Mouse (Mus musculus) embryonic facial prominence, embryonic 12.5 days (tissue): Measurements from ENCODE around the gene Thumpd1. TPM values are rescaled to one million over a fixed set of nuclear protein-coding genes. Genes with fewer than 3 reads are reported as not detected.
"Not testable (repeated sequence)": the region's sequence is repeated elsewhere in the genome, so short reads cannot be mapped to it uniquely, and the experiment has no call there.

Experiments used
- ATAC-seq: fragments of 200-750 bp; cut with Nextera tagmentation; 2 replicates; pipeline ENCODE4 v1.8.0; 2017; ENCODE audit not compliant: insufficient number of reproducible peaks, insufficient read depth, low FRiP score, low TSS enrichment
- H3K27ac ChIP-seq: fragments of 300-500 bp; sonication (generic); 2 replicates; pipeline ENCODE4 v1.5.1; 2016; ENCODE audit warnings: mild to moderate bottlenecking
- H3K27me3 ChIP-seq: fragments of 300-500 bp; sonication (generic); 2 replicates; pipeline ENCODE4 v1.6.1; 2016; ENCODE audit warnings: mild to moderate bottlenecking, moderate library complexity
- H3K36me3 ChIP-seq: fragments of 300-500 bp; sonication (generic); 2 replicates; pipeline ENCODE4 v1.6.1; 2016; ENCODE audit warnings: mild to moderate bottlenecking
- H3K4me1 ChIP-seq: fragments of 300-500 bp; sonication (generic); 2 replicates; pipeline ENCODE4 v1.6.1; 2016
- H3K4me2 ChIP-seq: fragments of 300-500 bp; sonication (generic); replicated peaks from 2 replicates; pipeline ENCODE4 v1.6.1; 2016; ENCODE audit warnings: mild to moderate bottlenecking, moderate library complexity
- H3K4me3 ChIP-seq: fragments of 300-500 bp; sonication (generic); 2 replicates; pipeline ENCODE4 v1.5.1; 2016; ENCODE audit warnings: mild to moderate bottlenecking
- H3K9ac ChIP-seq: fragments of 300-500 bp; sonication (generic); 2 replicates; pipeline ENCODE4 v1.6.1; 2016; ENCODE audit warnings: mild to moderate bottlenecking, moderate library complexity
- H3K9me3 ChIP-seq: fragments of 300-500 bp; sonication (generic); 2 replicates; pipeline ENCODE4 v1.6.1; 2016; ENCODE audit warnings: mild to moderate bottlenecking, moderate library complexity
- WGBS: fragments of 180-500 bp; shearing (Covaris S2); methylation state at CpG from one replicate; pipeline ENCODE4 v1.1.7; 2016; 5-methylcytosine and 5-hydroxymethylcytosine counted together
- polyA plus RNA-seq: library from polyadenylated mRNA; unstranded; fragments of >200 nt; fragmentation: Nextera tagmentation; extraction: Ambion mirVana; gene quantifications from 2 replicates; pipeline ENCODE4 v1.2.1, GENCODE M21; 2016

Gene Thumpd1
- polyA plus RNA-seq, 1 experiment from 2014 or later: 93.7 TPM

DNA sequence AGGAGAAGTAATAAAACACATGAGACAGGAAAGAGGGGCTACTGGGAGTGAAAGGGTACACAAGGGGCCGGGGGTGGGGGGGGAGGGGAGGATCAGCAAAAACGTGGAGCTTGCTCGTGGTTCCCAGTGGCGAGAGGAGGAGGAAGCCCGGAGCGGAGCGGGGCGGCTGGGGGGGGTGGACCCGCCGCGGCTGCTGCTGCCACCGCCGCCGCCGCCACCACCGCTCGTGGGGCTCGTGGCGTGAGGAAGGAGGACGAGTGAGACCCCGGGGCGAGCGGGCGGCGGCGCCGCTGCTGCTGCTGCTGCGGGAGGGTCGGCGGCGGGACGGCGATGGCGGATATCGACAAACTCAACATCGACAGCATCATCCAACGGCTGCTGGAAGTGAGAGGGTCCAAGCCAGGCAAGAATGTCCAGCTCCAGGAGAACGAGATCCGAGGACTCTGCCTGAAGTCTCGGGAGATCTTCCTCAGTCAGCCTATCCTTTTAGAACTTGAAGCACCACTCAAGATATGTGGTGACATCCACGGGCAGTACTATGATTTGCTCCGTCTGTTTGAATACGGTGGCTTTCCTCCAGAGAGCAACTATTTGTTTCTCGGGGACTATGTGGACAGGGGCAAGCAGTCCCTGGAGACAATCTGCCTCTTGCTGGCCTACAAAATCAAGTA, 19.3 kb upstream of the Thumpd1 start:
- Histone ChIP-seq H3K9ac (peak overlapping the region; percentile 38), H3K4me3 (peak overlapping the region; percentile 36), H3K4me2 (peak overlapping the region; percentile 46)
- not testable (repeated sequence) for H3K27me3 ChIP-seq, H3K4me1 ChIP-seq, H3K36me3 ChIP-seq, H3K27ac ChIP-seq, H3K9me3 ChIP-seq, ATAC-seq
- WGBS: 5% methylated on average over 15 of the region's 44 CpGs

DNA sequence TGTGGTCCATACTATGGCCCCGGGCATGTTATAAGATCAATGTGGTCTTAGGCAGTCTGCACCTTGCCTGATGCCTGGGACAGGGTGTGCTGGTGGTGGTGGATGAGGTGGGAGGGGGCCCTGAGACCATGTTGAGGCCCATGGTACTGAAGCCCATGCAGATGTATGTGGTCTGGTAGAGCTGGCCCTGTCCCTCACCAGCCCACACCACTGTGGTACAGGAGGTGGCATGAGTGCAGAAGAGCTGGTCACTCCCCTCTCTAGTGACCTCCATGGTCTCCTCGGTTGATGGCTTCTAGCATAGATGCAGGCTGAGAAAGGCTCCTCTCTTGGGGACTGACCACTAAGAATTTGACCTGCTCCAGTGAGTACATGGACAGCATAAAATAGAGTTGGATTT, 18.3 kb upstream of the Thumpd1 start:
- 0 out of 2 replicates have a peak, but pooled peaks cover 1% of the 10 kb centered on the region for H3K27me3 ChIP-seq
- H3K4me1 ChIP-seq: no peaks in the 10 kb centered on the region
- no peak overlapping the region for H3K4me2 ChIP-seq
- no peak overlapping the region for H3K27ac ChIP-seq
- H3K9ac ChIP-seq: no peak overlapping the region
- H3K4me3 ChIP-seq: no peak overlapping the region
- no peaks in the 10 kb centered on the region for H3K36me3 ChIP-seq
- no peaks in the 10 kb centered on the region for H3K9me3 ChIP-seq
- 83% methylated on average over 2 of the region's 2 CpGs for WGBS
- ATAC-seq: no peak

DNA sequence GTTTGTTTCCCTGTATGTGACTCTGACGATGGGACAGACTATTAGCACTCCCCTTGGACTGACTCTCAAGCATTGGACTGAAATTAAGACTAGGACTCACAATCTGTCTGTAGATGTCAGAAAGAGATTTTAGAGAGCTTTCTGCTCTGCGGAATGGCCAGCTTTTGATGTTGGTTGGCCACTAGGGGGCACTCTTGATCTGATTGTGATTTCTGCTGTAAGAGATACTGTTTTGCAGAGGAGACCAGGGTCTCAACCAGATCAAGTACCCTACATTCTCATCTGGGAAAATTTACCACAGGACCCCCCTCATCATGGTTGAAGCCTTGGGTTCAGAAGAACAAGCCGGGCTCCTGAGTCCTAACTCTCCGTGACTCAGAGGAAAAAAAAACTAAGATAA, 10.7 kb upstream of the Thumpd1 start:
- H3K9me3 ChIP-seq, H3K36me3 ChIP-seq, ATAC-seq, H3K27me3 ChIP-seq, H3K4me3 ChIP-seq, H3K4me2 ChIP-seq, H3K9ac ChIP-seq, H3K4me1 ChIP-seq, H3K27ac ChIP-seq: not testable (repeated sequence)
- 85% methylated on average over 4 of the region's 4 CpGs for WGBS

DNA sequence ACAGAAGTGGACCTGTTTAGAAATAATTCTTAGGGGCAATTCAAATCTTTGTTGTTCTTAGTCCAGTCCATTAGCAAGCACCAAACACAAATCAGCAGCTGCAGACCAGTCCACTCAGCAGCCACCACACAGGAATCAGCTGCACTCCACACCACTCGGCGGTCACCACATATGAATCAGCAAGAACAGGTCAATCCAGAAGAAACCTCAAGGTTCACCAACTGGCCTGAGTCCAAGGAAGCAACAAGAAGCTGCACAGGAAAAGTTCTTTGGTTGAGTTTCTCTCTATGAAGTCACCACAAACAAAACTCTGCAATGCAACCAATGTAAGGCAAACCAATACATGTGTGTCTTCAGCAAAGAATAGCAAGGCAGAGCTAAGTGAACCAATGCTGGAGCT, 7.0 kb upstream of the Thumpd1 start:
- Histone ChIP-seq H3K27ac (no peak overlapping the region), H3K4me2 (no peak overlapping the region), H3K4me3 (no peak overlapping the region), H3K9ac (no peak overlapping the region), H3K27me3 (no peaks in the 10 kb centered on the region), H3K9me3 (no peaks in the 10 kb centered on the region), H3K36me3 (no peaks in the 10 kb centered on the region), H3K4me1 (no peaks in the 10 kb centered on the region)
- ATAC-seq: no peak
- WGBS: 95% methylated on average over 2 of the region's 2 CpGs

DNA sequence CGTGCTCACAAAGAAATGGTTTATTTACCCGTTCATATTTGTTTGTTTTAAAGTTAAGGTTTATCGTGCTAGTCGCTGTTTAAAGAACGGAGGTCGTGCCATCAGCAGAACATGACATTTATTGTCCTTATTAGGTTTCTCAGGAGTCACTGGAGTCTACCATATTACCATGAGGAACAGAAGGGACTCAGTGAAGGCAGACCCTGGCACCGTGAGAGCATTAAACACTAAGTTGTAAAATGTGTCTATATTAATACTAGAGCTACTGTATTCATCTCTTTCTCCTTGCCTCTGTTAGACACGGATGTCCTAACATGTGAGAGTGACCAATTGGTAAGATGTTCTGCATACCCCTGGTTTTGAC, 331 bp upstream of the Thumpd1 start:
- H3K36me3 ChIP-seq: peaks cover 30% of the 10 kb centered on the region
- H3K27me3 ChIP-seq: no peaks in the 10 kb centered on the region
- ATAC-seq: peak; percentile 30; the same call in 1 of the 2 replicates
- H3K27ac ChIP-seq: peak overlapping the region; percentile 31; the same call in 1 of the 2 replicates
- WGBS: 13% methylated on average over 8 of the region's 8 CpGs
- H3K9me3 ChIP-seq: no peaks in the 10 kb centered on the region
- H3K4me3 ChIP-seq: peak overlapping the region; percentile 99
- H3K4me1 ChIP-seq: peaks cover 6% of the 10 kb centered on the region
- H3K9ac ChIP-seq: peak overlapping the region; percentile 79
- peak overlapping the region; percentile 82 for H3K4me2 ChIP-seq

DNA sequence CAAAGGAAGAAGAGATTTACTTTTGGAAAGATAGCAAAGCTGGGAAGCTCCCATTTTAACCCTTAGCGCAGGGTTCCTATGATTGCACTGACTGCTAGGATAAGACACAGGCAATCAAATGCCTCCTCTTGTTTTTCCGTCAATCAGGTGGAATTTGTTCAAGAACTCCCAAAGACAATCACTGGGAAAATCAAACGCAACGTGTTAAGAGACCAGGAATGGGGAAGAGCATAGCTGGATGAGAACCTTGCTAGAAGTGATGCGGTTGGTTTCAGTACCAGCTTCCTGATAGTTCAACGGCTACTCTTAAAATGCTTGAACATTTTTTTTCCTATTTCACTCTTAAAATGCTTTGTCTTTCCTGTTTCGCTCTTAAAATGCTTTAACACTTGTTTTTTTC, 6.5 kb downstream of the Thumpd1 start:
- Histone ChIP-seq H3K9me3 (no peaks in the 10 kb centered on the region), H3K4me2 (no peak overlapping the region), H3K27me3 (no peaks in the 10 kb centered on the region), H3K4me1 (no peaks in the 10 kb centered on the region), H3K9ac (no peak overlapping the region), H3K27ac (no peak overlapping the region), H3K4me3 (no peak overlapping the region), H3K36me3 (peaks cover 39% of the 10 kb centered on the region)
- ATAC-seq: no peak
- WGBS: 91% methylated on average over 7 of the region's 7 CpGs

DNA sequence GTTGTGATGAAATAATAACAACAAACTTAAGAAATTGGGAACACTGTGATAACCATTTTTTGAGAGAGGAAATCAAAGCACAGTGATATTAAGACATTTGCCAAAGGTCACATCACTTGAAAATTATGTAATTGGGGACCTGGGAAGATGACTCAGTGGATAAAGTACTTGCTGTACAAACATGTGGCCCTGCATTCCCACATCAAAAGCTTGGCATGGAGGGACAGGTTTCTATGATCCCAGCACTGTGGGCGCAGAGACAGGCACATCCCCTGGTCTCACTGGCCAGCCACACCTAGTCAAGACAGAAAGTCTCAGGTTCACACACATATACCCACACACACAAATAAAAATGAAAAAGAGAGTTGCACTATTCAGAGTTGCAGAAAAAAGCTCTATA, 25.7 kb downstream of the Thumpd1 start:
- no peaks in the 10 kb centered on the region for H3K9me3 ChIP-seq
- no peak for ATAC-seq
- H3K4me3 ChIP-seq: no peak overlapping the region
- no peaks in the 10 kb centered on the region for H3K27me3 ChIP-seq
- WGBS: 87% methylated on average over 1 of the region's 1 CpGs
- no peak overlapping the region for H3K27ac ChIP-seq
- H3K36me3 ChIP-seq: no peaks in the 10 kb centered on the region
- H3K4me2 ChIP-seq: no peak overlapping the region
- no peaks in the 10 kb centered on the region for H3K4me1 ChIP-seq
- H3K9ac ChIP-seq: no peak overlapping the region

DNA sequence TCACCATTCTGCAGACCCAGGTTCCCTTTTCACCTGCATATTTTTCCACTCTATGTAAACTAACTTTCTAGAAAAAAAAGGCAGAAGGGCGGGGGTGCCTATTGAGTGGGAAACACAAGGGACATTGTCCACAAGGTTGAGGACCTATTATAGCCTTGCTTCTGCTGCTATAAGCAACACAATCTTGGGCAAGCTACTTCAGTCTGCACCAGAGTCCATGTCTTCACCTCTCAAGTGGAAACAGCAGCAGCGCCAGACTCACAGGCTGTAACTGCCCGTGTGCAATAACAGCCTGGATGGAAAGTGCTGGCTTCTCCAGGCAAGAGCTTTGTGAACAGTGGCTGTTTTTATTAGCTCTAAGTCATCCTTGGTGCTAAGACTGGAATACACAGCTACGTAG, 28.3 kb downstream of the Thumpd1 start:
- Histone ChIP-seq H3K4me2 (no peak overlapping the region), H3K36me3 (no peaks in the 10 kb centered on the region), H3K9ac (no peak overlapping the region), H3K9me3 (no peaks in the 10 kb centered on the region), H3K27ac (no peak overlapping the region), H3K4me1 (no peaks in the 10 kb centered on the region), H3K27me3 (no peaks in the 10 kb centered on the region), H3K4me3 (no peak overlapping the region)
- 74% methylated on average over 4 of the region's 4 CpGs for WGBS
- no peak for ATAC-seq

DNA sequence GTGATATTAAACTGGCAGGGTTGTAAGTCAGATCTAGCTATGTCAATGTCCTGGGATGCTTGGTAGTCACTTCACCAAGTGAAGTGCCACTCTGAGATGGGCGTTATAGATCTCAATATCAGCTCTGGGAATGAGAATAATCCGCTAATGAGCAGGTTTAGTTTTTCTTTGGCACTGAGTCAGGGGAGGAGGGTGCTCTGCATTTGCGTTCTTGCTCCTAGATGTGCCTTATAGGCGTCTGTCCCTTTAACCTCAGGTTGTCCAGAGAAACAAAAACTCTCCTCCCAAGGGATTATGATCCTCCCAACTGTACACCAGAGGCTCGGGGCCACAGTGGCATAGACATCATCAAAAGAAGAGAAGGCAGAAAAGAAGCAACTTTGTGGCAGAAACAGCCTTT, 30.9 kb downstream of the Thumpd1 start, which contains the start of gene Acsm4:
TSS of gene Acsm4 (plus strand) at position 301 of the 400 bp plus-strand sequence.
- Histone ChIP-seq H3K9ac (no peak within 1 kb of the TSS), H3K4me2 (no peak within 1 kb of the TSS), H3K27me3 (no peaks in the 10 kb centered on the region), H3K27ac (no peak within 1 kb of the TSS), H3K4me1 (no peaks in the 10 kb centered on the region), H3K36me3 (no peaks in the 10 kb centered on the region), H3K9me3 (no peaks in the 10 kb centered on the region), H3K4me3 (no peak within 1 kb of the TSS)
- no peak for ATAC-seq
- WGBS: 74% methylated on average over 5 of the region's 5 CpGs

DNA sequence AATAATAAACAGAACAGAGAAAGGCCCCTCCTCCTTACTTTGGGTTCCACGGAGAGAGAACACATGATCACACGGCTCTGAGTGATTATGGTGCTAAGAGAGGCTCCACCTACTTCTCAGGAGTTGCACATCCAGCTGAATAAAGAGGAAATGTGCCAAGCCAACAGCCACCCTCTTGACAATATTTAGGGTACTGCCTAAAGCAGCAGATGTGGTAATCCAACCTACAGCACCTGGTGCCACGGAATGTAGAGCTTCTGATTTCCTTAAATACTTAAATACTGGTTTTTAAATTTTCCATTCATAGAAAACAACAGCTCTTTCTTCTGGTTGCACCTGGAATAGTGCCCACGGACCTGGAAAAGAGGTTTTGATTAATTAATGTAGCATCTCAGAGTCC, 37.9 kb downstream of the Thumpd1 start:
- Histone ChIP-seq H3K27ac (no peak overlapping the region), H3K4me1 (no peaks in the 10 kb centered on the region), H3K9me3 (no peaks in the 10 kb centered on the region), H3K4me2 (no peak overlapping the region), H3K4me3 (no peak overlapping the region), H3K27me3 (no peaks in the 10 kb centered on the region), H3K36me3 (no peaks in the 10 kb centered on the region), H3K9ac (no peak overlapping the region)
- WGBS: 68% methylated on average over 4 of the region's 4 CpGs
- ATAC-seq: no peak

DNA sequence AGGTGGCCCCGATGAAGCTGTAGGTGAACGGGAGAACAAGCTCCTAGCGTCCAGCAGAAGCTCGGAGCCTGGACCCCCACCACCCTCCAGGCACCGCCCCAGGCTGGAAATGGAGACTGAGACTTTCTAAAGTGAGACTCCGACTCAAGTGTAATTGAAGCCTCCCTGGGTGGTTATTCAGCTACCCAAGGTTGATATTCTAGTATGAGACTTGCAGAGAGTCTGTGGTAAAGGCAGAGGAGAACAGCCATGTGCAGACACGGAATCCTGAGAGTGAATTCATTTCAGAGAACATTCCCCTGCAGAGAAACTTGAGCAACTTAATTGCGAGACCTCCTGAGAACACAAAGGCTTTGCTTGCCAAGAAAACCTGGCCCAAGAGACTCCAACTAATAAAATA, 40.5 kb downstream of the Thumpd1 start:
- H3K4me2 ChIP-seq: no peak overlapping the region
- no peak for ATAC-seq
- H3K36me3 ChIP-seq: no peaks in the 10 kb centered on the region
- no peak overlapping the region for H3K27ac ChIP-seq
- no peaks in the 10 kb centered on the region for H3K4me1 ChIP-seq
- H3K9ac ChIP-seq: no peak overlapping the region
- no peak overlapping the region for H3K4me3 ChIP-seq
- H3K27me3 ChIP-seq: no peaks in the 10 kb centered on the region
- H3K9me3 ChIP-seq: no peaks in the 10 kb centered on the region
- WGBS: 59% methylated on average over 8 of the region's 8 CpGs

DNA sequence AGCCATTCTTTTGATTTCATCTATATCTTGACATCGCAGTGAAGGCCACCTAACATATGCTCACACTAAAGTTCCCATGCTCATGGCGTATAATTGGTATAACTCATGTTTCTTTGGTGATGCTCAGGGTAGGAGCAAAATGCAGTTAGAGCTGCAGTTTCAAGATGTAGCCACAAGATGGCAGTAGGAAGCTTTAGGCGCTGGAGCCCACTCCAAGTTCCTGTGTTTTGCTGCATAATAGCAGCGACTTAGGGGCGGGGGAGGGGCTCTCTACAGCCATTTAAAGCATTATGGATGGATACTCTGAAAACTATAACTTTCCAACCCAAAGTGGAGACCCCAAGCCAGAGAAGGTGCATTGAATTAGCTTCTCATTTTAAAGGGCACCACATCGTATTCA, 47.1 kb downstream of the Thumpd1 start:
- WGBS: 16% methylated on average over 6 of the region's 6 CpGs
- Histone ChIP-seq H3K27me3 (no peaks in the 10 kb centered on the region), H3K36me3 (no peaks in the 10 kb centered on the region), H3K9ac (no peak overlapping the region), H3K4me1 (no peaks in the 10 kb centered on the region), H3K9me3 (no peaks in the 10 kb centered on the region), H3K4me3 (no peak overlapping the region), H3K4me2 (no peak overlapping the region), H3K27ac (no peak overlapping the region)
- ATAC-seq: no peak

DNA sequence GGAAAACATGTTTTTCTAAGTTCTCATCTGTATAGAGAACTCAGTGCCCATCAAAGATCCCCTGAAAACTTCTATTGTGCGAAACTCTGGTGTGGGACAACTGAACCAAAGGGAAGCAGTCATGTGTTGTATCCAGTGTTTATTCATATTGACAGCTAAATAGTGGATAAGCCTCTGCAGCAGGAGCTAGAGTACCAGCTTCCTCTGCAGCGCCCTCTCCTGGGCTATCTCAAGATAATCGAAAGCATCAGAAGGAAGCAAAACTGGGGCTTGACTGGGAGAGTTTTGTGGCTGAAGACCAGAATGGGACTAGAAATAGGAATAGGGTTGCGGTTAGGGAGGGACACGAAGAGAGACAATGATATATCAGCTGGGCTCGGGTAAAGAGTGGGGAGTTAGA, 49.7 kb downstream of the Thumpd1 start:
- no peak overlapping the region for H3K27ac ChIP-seq
- H3K36me3 ChIP-seq: no peaks in the 10 kb centered on the region
- H3K4me2 ChIP-seq: no peak overlapping the region
- ATAC-seq: no peak
- no peaks in the 10 kb centered on the region for H3K27me3 ChIP-seq
- H3K4me1 ChIP-seq: no peaks in the 10 kb centered on the region
- H3K9me3 ChIP-seq: no peaks in the 10 kb centered on the region
- H3K9ac ChIP-seq: no peak overlapping the region
- WGBS: 44% methylated on average over 6 of the region's 6 CpGs
- no peak overlapping the region for H3K4me3 ChIP-seq
